Mouse (Mus musculus) left cerebral cortex, adult 2 months (tissue): Measurements from ENCODE around the gene Kbtbd13. TPM values are rescaled to one million over a fixed set of nuclear protein-coding genes. Genes with fewer than 3 reads are reported as not detected.

Source experiments
- DNase-seq, 2 experiments: peaks; one replicate each; pipeline ENCODE4 v3.0.0; 2021 to 2022; ENCODE audit warnings: low spot score in 2 of 2, mixed read lengths in 1 of 2; ENCODE audit errors: extremely low spot score in 1 of 2
- H3K27ac ChIP-seq: fragments of 200-600 bp; 2 replicates; pipeline ENCODE4 v1.8.1; 2022
- H3K4me3 ChIP-seq: fragments of 200-600 bp; 2 replicates; pipeline ENCODE4 v1.8.1; 2022
- CTCF ChIP-seq: fragments of 200-600 bp; IDR thresholded peaks from 2 replicates; pipeline ENCODE4 v1.8.1; 2022; ENCODE audit warnings: antibody characterized with exemption, mild to moderate bottlenecking, moderate library complexity
- intact Hi-C: fragments of 180-260 bp; cut with DNase I; formaldehyde crosslinking; loops from one replicate; pipeline ENCODE4 v1.15.1; 2025
- total RNA-seq, 2 experiments: library from RNA; stranded (reverse); gene quantifications; 2 replicates each; pipeline ENCODE4 v1.2.3; 2021

Kbtbd13 gene
- total RNA-seq, 2 experiments from 2014 or later, result 0.14 to 0.25 TPM

DNA sequence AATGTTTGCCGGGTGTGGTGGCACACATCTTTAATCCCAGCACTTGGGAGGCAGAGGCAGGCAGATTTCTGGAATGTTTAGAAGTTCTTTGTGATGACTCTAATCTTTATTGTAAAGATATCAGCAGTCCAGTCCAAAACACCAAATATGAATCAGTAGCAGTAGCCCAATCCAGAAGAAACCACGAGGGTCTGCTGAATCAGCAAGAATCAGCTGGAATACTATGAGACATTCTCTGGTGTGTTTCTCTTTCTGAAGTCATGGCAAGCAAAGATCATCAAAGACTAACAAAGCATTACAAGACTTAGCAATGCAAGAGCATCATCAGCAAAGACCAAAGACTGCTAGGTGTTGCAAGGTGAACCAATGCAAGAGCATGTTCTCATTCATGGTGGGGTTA, 51.0 kb downstream of the Kbtbd13 start:
- intact Hi-C loops, result no loop called here
- Histone ChIP-seq H3K27ac (no peak overlapping the region), H3K4me3 (no peak overlapping the region)
- no peak for DNase-seq
- no peak for TF ChIP-seq CTCF

DNA sequence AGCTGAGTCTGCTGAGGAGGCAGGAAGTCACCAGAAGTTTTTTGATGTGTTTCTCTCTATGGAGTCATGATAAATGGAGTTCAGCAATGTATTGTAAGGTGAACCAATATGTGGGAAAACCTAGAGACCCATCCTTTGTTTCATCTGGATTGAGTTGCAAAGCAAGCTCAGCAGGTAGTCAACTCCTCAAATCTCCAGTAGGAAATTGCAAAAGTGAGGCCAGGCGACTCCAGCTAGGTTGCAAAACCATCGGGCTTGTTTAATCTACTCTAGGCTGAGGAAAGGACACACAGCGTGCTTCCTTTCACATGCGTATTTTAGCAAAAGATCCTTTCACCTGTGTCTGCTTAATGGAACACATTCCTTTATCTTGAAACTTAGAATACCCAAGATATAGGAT, 52.3 kb downstream of the Kbtbd13 start:
- intact Hi-C loops, result no loop called here
- H3K4me3 ChIP-seq, result no peak overlapping the region
- DNase-seq, result no peak
- no peak overlapping the region for H3K27ac ChIP-seq
- no peak for TF ChIP-seq CTCF

Other genes with a start within 250 kb of the Kbtbd13 start
- gene Parp16, start 196.3 kb downstream of the Kbtbd13 start, total RNA-seq, result 1 to 10 TPM; 3.6 to 4.0 TPM
- under 1 TPM in 1 of 2 experiments, not detected in 1; 0.21 TPM for gene Cilp, start 126.5 kb downstream of the Kbtbd13 start, total RNA-seq
- gene Clpx, start 97.4 kb downstream of the Kbtbd13 start, total RNA-seq, result 10 to 100 TPM; 29.6 to 34.5 TPM
- 10 to 100 TPM; 29.3 to 30.9 TPM for gene Pdcd7, start 45.5 kb downstream of the Kbtbd13 start, total RNA-seq
- gene Ubap1l, start 30.6 kb downstream of the Kbtbd13 start, total RNA-seq, result 1 to 10 TPM; 4.5 to 7.4 TPM
- gene Rasl12, start 6.9 kb upstream of the Kbtbd13 start, total RNA-seq, result 1 to 10 TPM; 2.3 to 3.2 TPM
- gene Slc51b, start 31.3 kb upstream of the Kbtbd13 start, total RNA-seq, result not detected
- 10 to 100 TPM; 16.1 to 18.0 TPM for gene Mtfmt, start 44.1 kb upstream of the Kbtbd13 start, total RNA-seq
- 10 to 100 TPM; 25.9 to 30.9 TPM for gene Spg21, start 69.3 kb upstream of the Kbtbd13 start, total RNA-seq
- 1 to 10 TPM; 2.7 to 3.5 TPM for gene Ankdd1a, start 128.5 kb upstream of the Kbtbd13 start, total RNA-seq
- 10 to 100 TPM; 13.3 to 15.1 TPM for gene Plekho2, start 188.4 kb upstream of the Kbtbd13 start, total RNA-seq
- under 1 TPM; 0.20 to 0.28 TPM for gene Pif1, start 195.5 kb upstream of the Kbtbd13 start, total RNA-seq
- 1 to 10 TPM; 2.2 to 3.2 TPM for gene Rbpms2, start 238.0 kb upstream of the Kbtbd13 start, total RNA-seq